Mouse (Mus musculus): ENCODE measurements around the gene Olfr1359. TPM values are rescaled to one million over a fixed set of nuclear protein-coding genes. Genes with fewer than 3 reads are reported as not detected.

Olfr1359 gene
- total RNA-seq (2023), result not detected

GRCm38 (mm10) chr13:21697811-21698210 is at the start of gene Olfr1359:
Olfr1359 (plus strand) TSS chr13:21698111.

GRCm38 (mm10) chr13:21663286-21663685 is 34.6 kb upstream of the Olfr1359 start, which contains the start of gene Olfr1361:
Olfr1361 (minus strand) TSS chr13:21663386.

GRCm38 (mm10) chr13:21677305-21677704 is 20.6 kb upstream of the Olfr1359 start, which contains the start of gene Olfr1360:
Olfr1360 (minus strand) TSS chr13:21677405.

GRCm38 (mm10) chr13:21715864-21716539 is 18.1 kb downstream of the Olfr1359 start, which contains the start of the genes Hist1h2bl and Hist1h2ai:
Hist1h2bl (minus strand) TSS chr13:21716143.
Hist1h2ai (plus strand) TSS chr13:21716422.

GRCm38 (mm10) chr13:21717397-21718357 is 19.8 kb downstream of the Olfr1359 start, which contains the start of gene Hist1h3h:
Hist1h3h (plus strand) TSS chr13:21717659.

GRCm38 (mm10) chr13:21721757-21722372 is 24.0 kb downstream of the Olfr1359 start, which contains the start of gene Hist1h2bm:
Hist1h2bm (plus strand) TSS chr13:21722044.

GRCm38 (mm10) chr13:21734906-21735767 is 37.2 kb downstream of the Olfr1359 start, which contains the start of gene Hist1h4j:
Hist1h4j (plus strand) TSS chr13:21735064.

GRCm38 (mm10) chr13:21750159-21751017 is 52.5 kb downstream of the Olfr1359 start, which contains the start of gene Hist1h4k:
Hist1h4k (minus strand) TSS chr13:21750505.

GRCm38 (mm10) chr13:21753524-21754285 is 55.8 kb downstream of the Olfr1359 start, which contains the start of the genes Hist1h2ak and Hist1h2bn:
Hist1h2ak (minus strand) TSS chr13:21753827.
Hist1h2bn (plus strand) TSS chr13:21754123.

Other genes starting within 250 kb of the Olfr1359 start
- gene Zscan26, start 244.4 kb upstream of the Olfr1359 start, total RNA-seq (2023), result 10 to 100 TPM; 44.5 to 50.7 TPM
- gene Nkapl, start 229.6 kb upstream of the Olfr1359 start, total RNA-seq (2023), result not detected
- gene Zkscan4, start 219.2 kb upstream of the Olfr1359 start, total RNA-seq (2023), result not detected
- gene Gm10065, start 218.7 kb upstream of the Olfr1359 start, total RNA-seq (2023), result not detected
- gene AK157302, start 202.9 kb upstream of the Olfr1359 start, total RNA-seq (2023), result 1 to 10 TPM; 4.8 to 5.0 TPM
- 10 to 100 TPM; 11.7 to 12.4 TPM for gene Gm11273, start 196.7 kb upstream of the Olfr1359 start, total RNA-seq (2023)
- gene Zkscan8, start 167.0 kb upstream of the Olfr1359 start, total RNA-seq (2023), result 10 to 100 TPM; 12.2 to 23.2 TPM
- not detected for gene Olfr1366, start 155.3 kb upstream of the Olfr1359 start, total RNA-seq (2023)
- not detected for gene Olfr1535, start 138.2 kb upstream of the Olfr1359 start, total RNA-seq (2023)
- gene Olfr1364, start 116.4 kb upstream of the Olfr1359 start, total RNA-seq (2023), result not detected
- not detected for gene Olfr1362, start 84.1 kb upstream of the Olfr1359 start, total RNA-seq (2023)
- gene Olfr11, start 55.6 kb upstream of the Olfr1359 start, total RNA-seq (2023), result not detected
- not detected for gene Olfr1361, start 34.7 kb upstream of the Olfr1359 start, total RNA-seq (2023)
- not detected for gene Olfr1360, start 20.7 kb upstream of the Olfr1359 start, total RNA-seq (2023)
- 100 to 1,000 TPM; 101 to 113 TPM for gene Hist1h2bl, start 18.0 kb downstream of the Olfr1359 start, total RNA-seq (2023)
- gene Hist1h2ai, start 18.3 kb downstream of the Olfr1359 start, total RNA-seq (2023), result 100 to 1,000 TPM; 114 to 126 TPM
- gene Hist1h3h, start 19.5 kb downstream of the Olfr1359 start, total RNA-seq (2023), result 100 to 1,000 TPM; 156 to 168 TPM
- gene Hist1h2bm, start 23.9 kb downstream of the Olfr1359 start, total RNA-seq (2023), result 10 to 100 TPM in 1 of 2 experiments, 1 to 10 TPM in 1; 7.6 to 10.7 TPM
- 10 to 100 TPM; 18.4 to 18.5 TPM for gene Hist1h4j, start 37.0 kb downstream of the Olfr1359 start, total RNA-seq (2023)
- gene Hist1h4k, start 52.4 kb downstream of the Olfr1359 start, total RNA-seq (2023), result 100 to 1,000 TPM; 328 to 393 TPM
- gene Hist1h2ak, start 55.7 kb downstream of the Olfr1359 start, total RNA-seq (2023), result 10 to 100 TPM; 44.3 to 63.1 TPM
- gene Hist1h2bn, start 56.0 kb downstream of the Olfr1359 start, total RNA-seq (2023), result 100 to 1,000 TPM; 110 to 111 TPM
- gene Hist1h1b, start 82.5 kb downstream of the Olfr1359 start, total RNA-seq (2023), result 10 to 100 TPM; 75.2 to 83.5 TPM
- gene Hist1h3i, start 85.3 kb downstream of the Olfr1359 start, total RNA-seq (2023), result 100 to 1,000 TPM; 223 to 298 TPM
- gene Hist1h2an, start 89.1 kb downstream of the Olfr1359 start, total RNA-seq (2023), result 10 to 100 TPM; 41.7 to 54.0 TPM
- gene Hist1h2bp, start 89.3 kb downstream of the Olfr1359 start, total RNA-seq (2023), result 10 to 100 TPM; 52.4 to 61.6 TPM
- 100 to 1,000 TPM; 251 to 269 TPM for gene Hist1h2bq, start 112.1 kb downstream of the Olfr1359 start, total RNA-seq (2023)
- gene Hist1h2ao, start 112.4 kb downstream of the Olfr1359 start, total RNA-seq (2023), result 100 to 1,000 TPM; 319 to 332 TPM
- gene Hist1h4m, start 113.6 kb downstream of the Olfr1359 start, total RNA-seq (2023), result 100 to 1,000 TPM; 475 to 486 TPM
- gene Hist1h4n, start 134.1 kb downstream of the Olfr1359 start, total RNA-seq (2023), result 100 to 1,000 TPM in 1 of 2 experiments, 10 to 100 TPM in 1; 62.8 to 128 TPM
- 10 to 100 TPM; 73.3 to 83.2 TPM for gene Hist1h2ap, start 135.4 kb downstream of the Olfr1359 start, total RNA-seq (2023)
- 100 to 1,000 TPM; 244 to 262 TPM for gene Hist1h2br, start 135.6 kb downstream of the Olfr1359 start, total RNA-seq (2023)
- gene Zfp184, start 247.0 kb downstream of the Olfr1359 start, total RNA-seq (2023), result 1 to 10 TPM; 1.5 to 2.3 TPM